Mouse (Mus musculus) bone marrow, adult 2 months (tissue): ENCODE measurements around the gene Nme7.

Experiments
- CTCF ChIP-seq: fragments of 200-500 bp; IDR thresholded peaks from 2 replicates; pipeline ENCODE4 v1.5.1; 2011; ENCODE audit warnings: low read length, control low read depth; ENCODE audit not compliant: control insufficient read depth, insufficient read depth
- POLR2A ChIP-seq: fragments of 200-500 bp; IDR thresholded peaks from 2 replicates; pipeline ENCODE4 v1.6.1; 2011; ENCODE audit warnings: low read depth, mild to moderate bottlenecking, control low read depth, low read length, borderline replicate concordance; ENCODE audit not compliant: control insufficient read depth

- TF ChIP-seq CTCF (no peak), POLR2A (no peak)
These were observed 128.7 kb downstream of the Nme7 start for GRCm38 (mm10) chr1:164432649-164433048.
